Mouse (Mus musculus) adipocyte (in vitro differentiated cells): ENCODE measurements around the gene Mfsd13b.
"Not testable (repeated sequence)": the region's sequence is repeated elsewhere in the genome, so short reads cannot be mapped to it uniquely, and the experiment has no call there.

ENCODE experiments used
- DNase-seq: peaks from one replicate; pipeline ENCODE4 v3.0.0-alpha.2; 2016; ENCODE audit warnings: low spot score

The Mfsd13b gene

DNA sequence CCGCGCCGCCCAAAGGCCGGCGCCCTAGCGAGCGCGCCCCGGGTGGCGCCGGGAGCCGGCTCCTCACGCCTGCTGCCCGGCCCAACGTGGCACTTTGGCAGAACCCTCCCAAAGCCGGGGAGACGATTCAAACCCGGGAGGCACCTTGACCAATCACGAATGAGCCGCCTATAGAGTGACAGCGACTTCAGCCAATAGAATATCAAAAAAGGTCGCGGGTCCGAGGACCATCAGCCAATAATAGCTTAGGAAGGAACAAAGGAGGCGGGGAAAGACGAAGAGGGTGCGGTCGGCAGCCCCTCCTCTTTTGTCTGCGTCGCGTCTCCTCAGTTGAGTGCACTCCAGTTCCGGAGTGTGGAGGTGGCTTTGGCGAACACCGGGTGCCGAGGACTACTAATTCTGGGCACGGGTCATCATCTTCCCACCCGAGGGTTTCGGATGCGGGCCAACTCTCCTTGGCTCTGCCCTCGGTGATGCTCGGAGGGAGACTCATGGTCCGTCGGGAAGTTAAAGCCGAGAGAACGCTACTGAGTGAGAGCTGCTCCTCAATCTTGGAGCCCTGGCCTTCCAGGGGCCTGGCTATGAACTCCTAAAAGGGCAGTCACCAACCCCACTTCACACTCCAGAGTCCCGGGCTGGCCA lies at the start of gene Mfsd13b, which contains the start of gene Cdr2:
TSS of gene Mfsd13b (plus strand) at position 310 of the 642 bp plus-strand sequence.
TSS of gene Cdr2 (minus strand) at position 113 of the 642 bp plus-strand sequence.
- peak; percentile 98 for DNase-seq

DNA sequence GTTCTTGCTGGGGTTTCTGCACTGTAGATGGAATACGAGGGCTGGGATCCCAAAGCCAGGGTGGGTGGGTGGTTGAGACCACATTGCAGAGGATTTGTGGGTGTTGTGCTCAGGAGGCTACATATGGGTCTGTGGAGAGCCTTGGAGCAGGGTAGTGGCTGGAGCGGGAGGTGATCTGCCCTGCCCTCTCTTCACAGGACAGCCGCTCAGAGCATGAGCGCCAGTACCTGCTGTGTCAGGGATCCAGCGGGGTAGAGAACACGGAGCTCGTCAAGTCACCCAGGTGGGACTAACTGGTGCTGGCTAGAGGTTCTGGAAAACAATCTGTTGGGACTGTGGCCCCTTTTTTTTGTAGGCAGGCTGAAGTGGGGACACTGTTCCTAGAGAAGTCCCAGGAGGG lies 49.2 kb upstream of the Mfsd13b start:
- DNase-seq = no peak

DNA sequence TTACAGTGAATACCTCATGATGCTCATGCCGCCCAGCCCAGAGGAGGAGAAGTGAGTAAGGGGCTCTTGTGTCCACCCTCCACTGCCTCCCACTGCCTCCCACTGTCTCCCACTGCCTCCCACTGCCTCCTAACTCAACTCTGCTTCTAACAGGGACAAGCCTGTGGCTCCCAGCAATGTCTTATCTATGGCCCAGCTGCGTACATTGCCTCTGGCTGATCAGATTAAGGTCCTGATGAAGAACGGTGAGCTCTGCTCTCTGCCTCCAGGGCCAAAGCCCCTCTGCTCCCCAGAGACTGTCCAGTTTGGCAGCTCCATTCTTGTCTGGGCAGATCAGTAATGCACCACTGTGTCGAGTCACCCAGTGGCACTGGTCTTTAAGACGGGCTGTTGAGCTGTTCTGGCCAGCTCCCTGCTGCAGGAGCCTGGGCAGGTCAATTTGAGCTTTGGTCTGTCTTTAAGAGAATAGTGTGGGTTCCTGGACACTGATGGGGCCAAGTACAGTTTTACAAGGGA lies 48.6 kb upstream of the Mfsd13b start:
- no peak for DNase-seq

DNA sequence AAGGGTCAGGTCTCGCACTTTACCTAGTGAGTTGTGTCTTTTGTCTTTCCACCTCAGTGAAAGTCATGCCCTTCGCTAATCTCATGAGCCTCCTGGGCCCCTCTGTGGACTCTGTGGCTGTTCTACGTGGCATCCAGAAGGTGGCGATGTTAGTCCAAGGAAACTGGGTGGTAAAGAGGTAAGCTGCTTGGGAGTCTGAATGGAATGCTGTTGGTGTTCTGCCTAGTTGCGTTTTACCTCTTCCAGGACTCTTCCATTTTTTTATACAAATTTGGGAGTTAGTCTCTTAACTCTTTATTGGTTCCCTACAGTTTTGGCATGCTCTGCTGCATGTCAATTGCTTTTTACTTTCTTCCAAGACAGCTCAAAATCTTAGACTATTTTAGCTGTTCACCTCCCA lies 47.6 kb upstream of the Mfsd13b start:
- peak; percentile 71 for DNase-seq

DNA sequence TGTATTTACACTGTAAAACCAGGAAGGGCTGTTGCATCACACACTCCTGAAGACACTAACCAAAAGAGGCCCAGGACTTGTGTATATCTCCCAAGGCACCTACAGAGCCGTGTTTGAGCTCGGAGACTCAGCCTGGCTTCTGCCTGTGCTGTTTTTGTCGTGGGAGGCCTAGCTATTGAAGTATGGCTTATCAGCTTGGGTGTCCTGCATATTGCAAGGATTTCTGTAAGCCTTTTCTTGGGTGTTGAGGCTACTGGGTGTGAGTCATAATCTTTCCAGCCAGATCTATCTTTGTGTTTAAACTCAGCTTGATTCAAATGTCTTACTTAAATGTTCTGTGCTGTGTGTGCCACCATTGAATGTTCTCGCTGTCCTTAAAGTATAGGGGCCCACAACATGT lies 45.8 kb upstream of the Mfsd13b start:
- no peak for DNase-seq

DNA sequence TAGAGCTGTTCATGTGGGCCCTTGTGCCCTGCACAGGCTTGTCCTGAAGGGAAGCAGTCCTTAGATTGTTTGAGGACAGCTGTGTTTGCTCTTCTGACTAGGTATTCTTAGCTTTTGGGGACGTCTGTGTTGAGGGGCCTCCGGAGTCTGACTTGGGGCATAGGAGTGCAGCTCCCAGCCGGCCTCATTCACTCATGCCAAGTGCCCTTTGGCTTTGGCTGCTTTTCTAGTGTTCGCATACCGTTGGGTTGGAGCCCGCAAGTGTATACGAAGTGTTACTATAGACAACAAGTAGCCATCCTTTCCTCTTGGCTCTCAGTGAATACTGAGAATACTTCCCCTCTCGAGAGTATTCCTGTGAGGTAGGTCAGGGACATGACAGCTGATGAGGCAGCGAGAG lies 44.1 kb upstream of the Mfsd13b start:
- no peak for DNase-seq

DNA sequence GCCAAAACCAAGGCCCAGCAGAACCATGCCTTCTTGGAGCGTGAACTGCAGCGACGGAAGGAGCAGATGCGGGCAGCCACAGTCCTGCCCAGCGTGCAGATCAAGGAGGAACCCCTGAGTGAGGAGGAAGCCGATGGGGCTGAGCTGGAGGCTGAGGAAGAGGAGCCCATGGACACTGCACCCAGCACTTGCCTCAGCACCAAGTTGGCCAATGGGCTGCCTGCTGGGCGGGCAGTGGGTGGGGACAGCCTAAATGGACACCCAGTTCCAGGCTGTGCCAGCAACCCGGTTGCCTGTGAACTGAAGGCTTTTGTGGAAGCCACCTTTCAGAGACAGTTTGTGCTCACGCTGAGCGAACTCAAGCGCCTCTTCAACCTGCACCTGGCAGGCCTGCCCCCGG lies 42.0 kb upstream of the Mfsd13b start:
- DNase-seq = no peak

DNA sequence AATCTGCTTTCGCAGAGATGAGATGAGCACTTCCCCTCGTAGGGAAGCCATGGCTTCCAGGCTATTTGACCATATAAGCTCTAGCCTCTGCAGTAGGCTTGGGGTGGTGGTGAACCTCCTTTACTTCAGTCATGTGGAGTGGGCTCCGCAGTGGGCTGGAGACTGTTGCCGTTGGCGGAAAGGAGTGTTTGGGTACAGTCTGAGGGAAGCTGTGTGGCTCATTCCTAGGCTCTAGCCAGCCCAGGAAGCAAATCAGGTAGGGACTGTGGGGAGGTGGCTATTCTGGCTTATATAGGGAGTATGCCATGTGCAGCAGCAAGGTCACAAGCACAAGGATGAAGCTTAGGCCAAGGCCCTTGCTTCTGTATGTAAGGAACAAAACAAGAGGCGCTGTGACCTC lies 41.1 kb upstream of the Mfsd13b start:
- no peak for DNase-seq

DNA sequence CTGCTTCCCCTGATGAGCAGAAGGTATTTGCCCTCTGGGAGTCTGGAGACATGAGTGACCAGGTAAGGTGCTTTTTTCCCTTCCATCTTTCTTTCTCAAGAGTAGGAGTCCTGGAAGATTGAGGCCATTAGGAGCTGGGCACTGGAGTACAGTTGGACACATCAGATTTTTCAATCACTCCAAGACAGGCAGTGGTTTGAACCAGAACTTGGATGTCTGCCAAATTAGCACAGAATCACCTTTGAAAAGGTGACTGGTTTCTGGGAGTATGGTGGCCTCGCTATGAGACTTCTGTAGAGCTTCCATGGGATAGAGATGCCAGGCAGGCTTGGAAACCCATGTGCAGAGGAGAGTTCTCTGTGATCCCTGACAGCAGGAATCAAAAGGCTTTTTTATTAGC lies 39.8 kb upstream of the Mfsd13b start:
- DNase-seq = no peak

DNA sequence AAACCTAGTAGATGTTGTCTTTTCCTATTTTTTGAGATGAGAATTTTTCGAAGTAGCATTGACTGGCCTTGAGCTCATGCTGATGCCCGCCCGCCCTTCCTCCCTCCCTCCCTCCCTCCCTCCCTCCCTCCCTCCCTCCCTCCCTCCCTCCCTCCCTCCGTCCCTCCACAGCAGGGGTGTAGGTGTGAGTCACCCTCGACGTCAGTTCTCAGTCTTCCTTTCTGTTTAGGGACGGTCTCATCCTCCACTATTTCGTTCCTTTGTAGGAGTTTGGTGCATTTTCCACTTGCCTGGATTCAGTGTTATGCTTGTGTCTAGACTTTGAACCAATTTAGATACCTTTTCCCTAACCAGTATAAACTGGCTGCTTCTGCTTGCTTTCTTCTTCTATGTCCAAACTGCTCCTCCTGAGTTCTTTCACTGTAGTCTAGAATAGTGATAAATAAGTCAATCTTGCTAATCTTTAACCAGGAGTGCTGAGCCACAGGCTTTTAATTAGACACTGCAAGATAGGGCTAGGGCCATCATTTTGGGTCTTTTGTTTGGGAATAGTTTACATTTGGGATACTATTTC lies 38.3 kb upstream of the Mfsd13b start:
- DNase-seq = no peak

DNA sequence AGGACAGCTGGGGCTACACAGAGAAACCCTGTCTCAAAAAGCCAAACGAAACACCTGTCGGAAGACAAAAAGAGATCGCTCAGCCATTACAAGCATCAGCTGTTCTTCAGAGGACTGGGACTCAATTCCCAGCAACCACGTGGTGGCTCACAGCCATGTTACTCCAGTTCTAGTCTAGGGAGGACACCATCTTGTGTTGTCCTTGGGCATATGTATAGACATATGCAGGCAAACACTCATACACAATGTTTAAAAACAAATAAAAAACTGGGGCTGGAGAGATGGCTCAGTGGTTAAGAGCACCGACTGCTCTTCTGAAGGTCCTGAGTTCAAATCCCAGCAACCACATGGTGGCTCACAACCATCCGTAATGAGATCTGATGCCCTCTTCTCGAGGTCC lies 28.7 kb upstream of the Mfsd13b start:
- DNase-seq = not testable (repeated sequence)

DNA sequence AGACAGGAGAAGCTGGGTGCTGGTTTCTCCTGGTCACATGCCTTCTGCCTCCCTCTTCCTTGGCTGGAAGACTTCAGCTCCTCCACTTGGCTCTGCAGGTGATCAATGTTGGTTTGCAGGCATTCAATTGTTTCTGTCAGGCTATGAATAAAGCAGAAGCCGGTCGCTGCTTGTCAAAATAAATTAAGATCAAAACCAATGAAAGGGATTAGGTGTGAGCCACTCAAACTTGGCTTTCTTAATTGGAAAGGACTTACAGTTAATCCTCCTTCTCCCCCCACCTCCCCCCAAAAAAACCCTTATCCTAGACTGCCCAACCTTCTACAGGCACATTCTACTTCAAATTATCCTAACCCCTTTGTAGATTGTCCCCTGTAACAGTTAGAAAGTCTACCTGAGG lies 22.2 kb upstream of the Mfsd13b start:
- no peak for DNase-seq

DNA sequence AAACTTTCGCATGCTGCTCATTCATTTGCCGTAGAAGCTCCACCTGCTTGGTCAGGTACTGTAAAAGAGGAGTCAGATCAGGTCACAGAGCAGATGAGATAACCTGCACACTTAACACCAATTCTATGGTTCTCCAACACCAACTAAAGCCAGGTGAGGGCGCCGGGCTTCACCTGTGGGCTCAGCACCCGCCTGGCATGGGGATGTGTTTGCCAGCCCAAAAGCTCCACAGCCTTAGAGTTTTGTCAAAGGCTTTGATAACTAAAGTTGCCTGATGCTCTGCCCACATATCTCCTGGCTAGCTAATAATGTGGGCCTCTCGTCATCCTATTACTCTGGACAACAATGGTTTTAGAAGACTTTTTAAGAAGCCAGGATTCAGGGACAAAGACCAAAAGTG lies 21.7 kb upstream of the Mfsd13b start:
- no peak for DNase-seq

DNA sequence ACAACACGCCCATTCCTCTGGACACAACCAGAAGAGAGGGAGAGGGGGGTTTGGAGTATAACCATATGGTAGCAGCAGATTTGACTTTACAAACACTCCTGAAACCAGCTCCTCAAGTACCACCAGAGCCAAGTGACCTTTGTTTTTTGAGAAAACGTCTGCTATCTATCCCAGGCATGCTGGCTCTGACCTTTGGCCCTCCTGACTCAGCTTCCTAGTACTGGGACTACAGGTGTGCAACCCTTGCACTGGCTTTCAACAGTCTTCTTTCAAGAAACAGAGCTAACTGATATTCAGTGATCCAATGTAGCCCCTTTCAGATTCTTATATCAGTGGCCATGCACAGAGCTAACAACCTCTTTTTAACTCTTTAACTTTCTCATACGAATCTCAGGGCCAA lies 20.4 kb upstream of the Mfsd13b start:
- no peak for DNase-seq

DNA sequence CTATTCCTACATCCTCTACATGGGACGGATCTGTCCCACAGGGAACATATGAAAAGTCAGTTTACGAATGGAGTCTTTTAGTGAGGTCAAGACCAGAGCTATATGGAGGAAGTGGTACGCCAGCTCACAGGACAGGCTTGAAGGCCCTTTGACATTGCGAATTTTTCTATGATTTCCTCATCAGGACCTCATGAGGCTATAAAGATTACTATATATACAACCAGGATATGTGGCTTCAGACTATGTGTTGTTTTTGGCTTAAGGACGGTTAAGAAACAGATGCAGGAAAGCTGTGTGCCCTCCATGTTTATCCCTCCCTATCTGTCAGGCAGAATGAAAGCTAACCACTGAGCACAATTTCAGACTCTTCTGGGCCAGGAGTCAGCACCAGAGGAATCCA lies 19.2 kb upstream of the Mfsd13b start:
- DNase-seq = no peak

DNA sequence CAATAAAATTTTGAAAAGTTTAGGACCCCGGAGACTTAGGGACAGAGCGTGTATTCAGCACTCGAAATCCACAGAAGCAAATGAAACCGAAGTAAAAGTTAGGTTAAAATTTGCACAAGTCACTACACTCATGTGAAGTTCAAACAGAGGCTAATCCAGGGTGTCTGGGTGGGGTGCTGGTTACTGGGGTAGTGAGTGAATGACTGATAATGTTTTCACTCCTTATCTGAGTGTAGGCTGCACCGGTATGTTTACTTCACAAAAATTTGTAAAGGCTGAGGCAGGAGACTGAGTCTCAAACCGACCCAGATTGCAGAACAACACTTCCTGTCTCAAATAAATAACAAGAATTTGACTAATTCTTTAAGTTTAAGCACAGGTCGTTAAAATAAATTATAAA lies 13.1 kb upstream of the Mfsd13b start:
- no peak for DNase-seq

DNA sequence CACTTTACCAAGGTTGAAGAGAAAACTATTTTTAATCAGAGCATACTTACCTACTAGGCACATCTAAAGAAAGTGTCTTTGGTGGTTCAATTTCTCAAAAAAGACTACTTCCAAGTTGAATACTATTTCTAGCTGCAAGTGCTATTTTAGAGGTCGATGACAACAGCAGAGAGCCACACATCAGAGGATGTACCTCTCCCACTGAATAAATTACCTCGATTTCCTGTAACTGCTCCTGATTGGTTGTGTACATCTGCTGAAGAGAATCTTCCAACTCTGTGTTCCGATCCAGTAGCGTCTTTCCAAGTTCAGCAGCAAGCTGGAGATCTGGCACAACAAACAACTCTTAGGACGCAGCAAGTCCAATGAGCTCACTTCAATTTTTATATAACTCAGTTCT lies 12.2 kb upstream of the Mfsd13b start:
- no peak for DNase-seq

DNA sequence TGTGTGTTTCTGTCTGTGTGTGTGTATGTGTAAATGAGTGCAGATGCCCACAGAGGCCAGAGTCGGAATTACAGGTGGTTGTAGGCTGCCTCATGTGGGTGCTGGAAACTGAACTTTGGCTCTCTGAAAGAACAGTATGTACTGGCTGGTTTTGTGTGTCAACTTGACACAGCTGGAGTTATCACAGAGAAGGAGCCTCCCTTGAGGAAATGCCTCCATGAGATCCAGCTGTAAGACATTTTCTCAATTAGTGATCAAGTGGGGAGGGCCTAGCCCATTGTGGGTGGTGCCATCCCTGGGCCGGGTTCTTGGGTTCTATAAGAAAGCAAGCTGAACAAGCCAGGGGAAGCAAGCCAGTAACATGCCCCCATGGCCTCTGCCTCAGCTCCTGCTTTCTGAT lies 9.8 kb upstream of the Mfsd13b start:
- DNase-seq = not testable (repeated sequence)

DNA sequence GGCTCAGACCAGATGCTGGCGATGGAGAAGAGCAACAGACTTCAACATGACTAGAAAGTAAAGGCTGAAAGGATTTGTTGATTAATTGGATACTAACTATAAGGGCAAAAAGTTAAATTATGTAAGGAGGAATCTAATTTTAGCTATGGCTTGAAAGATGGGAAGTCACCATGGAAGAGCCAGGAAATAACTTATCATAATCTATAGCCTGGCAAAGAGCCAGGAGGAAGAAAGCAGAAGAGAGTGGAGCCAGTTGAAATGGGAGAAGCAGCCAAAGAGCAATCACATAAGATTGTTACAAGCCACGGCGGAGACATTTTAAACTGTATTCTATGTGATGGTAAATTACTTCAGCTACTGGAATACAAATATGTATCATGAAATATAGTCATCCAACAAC lies 8.3 kb upstream of the Mfsd13b start:
- DNase-seq = no peak

DNA sequence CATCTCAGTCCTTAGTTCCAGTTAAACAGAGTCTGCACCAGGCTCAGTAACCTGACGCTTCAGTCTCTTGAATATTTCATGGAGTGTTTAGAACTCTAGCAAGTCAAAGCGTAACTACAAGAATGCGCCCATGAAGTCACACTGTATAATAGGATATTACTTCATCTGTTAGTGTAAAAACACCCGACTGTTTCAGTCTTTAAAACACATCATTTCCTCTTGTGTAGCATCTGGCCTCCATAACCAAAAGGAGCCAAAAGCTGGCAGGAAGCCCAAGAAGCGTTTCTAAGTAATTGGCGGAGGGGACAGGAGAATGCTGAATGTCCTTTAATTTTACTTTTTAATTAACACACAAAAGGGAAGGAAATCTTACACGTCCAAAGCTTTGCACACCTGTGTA lies 5.2 kb upstream of the Mfsd13b start:
- no peak for DNase-seq

DNA sequence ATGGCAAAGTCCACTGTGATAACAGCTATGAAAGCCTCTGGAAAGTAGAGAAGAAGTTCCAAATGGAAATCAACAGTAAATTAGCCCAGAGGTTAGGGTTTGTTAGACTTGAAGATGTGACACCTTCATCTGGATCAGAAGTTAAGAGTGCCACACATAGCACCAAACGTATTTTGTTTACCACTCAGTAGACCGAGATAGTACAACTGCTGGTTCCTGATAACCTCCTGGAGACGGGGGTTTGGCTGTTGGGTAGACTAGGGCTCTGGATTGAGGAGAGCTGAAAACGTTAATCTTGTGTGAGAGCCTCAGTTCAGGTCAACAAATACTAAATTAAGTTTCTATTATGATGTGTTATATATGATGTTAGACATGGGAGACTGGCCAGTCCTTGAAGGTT lies 2.3 kb upstream of the Mfsd13b start:
- DNase-seq = no peak

DNA sequence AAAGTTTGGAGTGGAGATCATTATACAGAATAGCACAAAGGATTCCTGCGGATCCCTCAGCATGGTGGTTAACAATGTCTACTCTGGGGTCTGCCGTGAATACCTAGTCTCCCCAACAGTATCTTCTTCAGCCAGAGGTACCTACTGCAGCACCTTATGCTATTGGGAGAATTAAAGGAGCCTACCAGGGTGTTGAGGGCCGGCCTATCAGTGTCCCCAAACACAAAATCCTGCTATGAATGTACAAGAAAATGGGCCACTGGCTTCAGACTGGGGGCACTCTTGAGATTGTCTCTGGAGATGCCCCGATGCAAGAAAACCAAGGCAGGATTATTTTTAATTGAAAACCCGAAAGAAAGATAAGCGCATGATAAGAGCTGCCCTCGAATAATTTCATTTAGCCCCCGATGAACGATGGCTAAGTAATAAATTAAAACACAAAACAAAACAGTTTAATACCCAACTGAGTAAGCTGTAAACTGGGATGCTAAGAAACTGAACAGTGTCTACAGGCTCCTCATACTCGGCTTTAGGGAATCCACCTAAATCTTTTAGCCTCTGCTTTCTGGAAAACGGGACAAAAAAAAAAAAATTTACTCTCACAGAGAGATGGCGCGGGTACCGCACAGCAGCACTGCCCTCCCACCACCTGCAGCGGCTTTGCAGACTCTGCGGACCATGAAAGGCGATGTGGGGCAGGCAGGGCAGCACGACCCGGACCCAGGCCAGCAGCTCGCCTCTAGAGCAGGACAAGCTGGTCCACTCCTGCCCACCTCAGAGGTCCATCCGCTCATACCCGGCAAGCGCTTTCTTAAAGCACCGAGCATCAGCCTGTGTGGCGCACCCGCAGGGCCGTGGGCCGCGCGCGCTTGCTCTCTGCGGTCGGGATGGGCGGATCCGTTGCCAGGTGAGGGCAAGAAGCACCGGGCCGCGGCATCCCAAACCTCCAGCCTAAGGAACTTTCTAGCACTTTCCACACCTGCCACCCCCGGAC lies 1.1 kb upstream of the Mfsd13b start:
- peak; percentile 9 for DNase-seq

DNA sequence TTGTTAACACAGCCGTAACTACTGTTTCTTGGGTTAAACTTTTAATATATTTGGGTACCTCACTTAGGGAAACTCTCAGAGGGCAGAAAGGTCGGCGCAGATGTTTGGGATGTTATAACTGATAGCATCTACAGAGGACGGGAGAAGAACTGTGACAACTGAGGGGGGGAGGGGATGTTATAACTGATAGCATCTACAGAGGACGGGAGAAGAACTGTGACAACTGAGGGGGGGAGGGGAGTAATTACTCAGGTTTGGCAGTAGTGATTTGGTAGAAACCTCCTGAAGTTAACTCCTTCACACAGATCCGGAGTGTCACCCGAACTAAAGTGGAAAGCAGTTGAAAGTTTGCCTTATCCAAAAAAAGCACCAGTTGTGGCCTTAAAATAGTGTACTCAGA lies 659 bp downstream of the Mfsd13b start:
- DNase-seq = no peak
